In genomic region chr16:35652206-35652605, GRCm38 (mm10) we compare ENCODE assay signal across 11 mouse cellular contexts.
DNase-seq lines count a peak whose midpoint lies in the region; ATAC-seq and TF ChIP-seq lines count a peak whose summit lies in the region.
"Had no signal": no experiment of that assay in that cellular context is flagged by ENCODE, and none has a peak within 500 bp of the region (broad histone marks: within the 10 kb centered on the region; RNA-seq: fewer than 3 reads in every experiment).

No protein-coding gene starts in this region.

- no peaks in the 10 kb centered on the region for H3K4me1 ChIP-seq in midbrain, postnatal 0 days (ENCODE audit: insufficient read depth, low read length)
- H3K4me1 ChIP-seq in midbrain, embryonic 16.5 days (ENCODE audit: control insufficient read depth, insufficient read depth, low read length): no peaks in the 10 kb centered on the region
- H3K4me1 ChIP-seq in kidney, embryonic 16.5 days (ENCODE audit: insufficient read depth, low read length): no peaks in the 10 kb centered on the region

- no peaks in the 10 kb centered on the region for H3K36me3 ChIP-seq in midbrain, postnatal 0 days (ENCODE audit: insufficient read depth, low read length)
- no peaks in the 10 kb centered on the region for H3K36me3 ChIP-seq in midbrain, embryonic 16.5 days (ENCODE audit: control insufficient read depth, insufficient read depth, low read length)
- no peaks in the 10 kb centered on the region for H3K36me3 ChIP-seq in kidney, embryonic 16.5 days (ENCODE audit: insufficient read depth, low read length)

- no peak overlapping the region for H3K9ac ChIP-seq in midbrain, postnatal 0 days (replicated peaks; ENCODE audit: low read length, poor library complexity, severe bottlenecking)
- H3K9ac ChIP-seq in midbrain, embryonic 16.5 days (ENCODE audit: low read depth, low read length): no peak overlapping the region
- no peak overlapping the region for H3K9ac ChIP-seq in kidney, embryonic 16.5 days (replicated peaks; ENCODE audit: low read length)

- no peaks in the 10 kb centered on the region for H3K9me3 ChIP-seq in midbrain, postnatal 0 days (ENCODE audit: low read length)
- H3K9me3 ChIP-seq in midbrain, embryonic 16.5 days (replicated peaks; ENCODE audit: control insufficient read depth, low read length, poor library complexity, severe bottlenecking): no peaks in the 10 kb centered on the region
- H3K9me3 ChIP-seq in kidney, embryonic 16.5 days (ENCODE audit: low read length): no peaks in the 10 kb centered on the region

- no peak for ATAC-seq in midbrain, postnatal 0 days (ENCODE audit: low FRiP score)
- no peak for ATAC-seq in midbrain, embryonic 16.5 days
- no peak for ATAC-seq in kidney, embryonic 16.5 days (ENCODE audit: low FRiP score, low TSS enrichment)
- ATAC-seq: Patski had no signal

- no peak overlapping the region for H3K4me3 ChIP-seq in midbrain, postnatal 0 days (ENCODE audit: low read depth, low read length)
- H3K4me3 ChIP-seq in midbrain, embryonic 16.5 days (ENCODE audit: low read depth, low read length): no peak overlapping the region
- no peak overlapping the region for H3K4me3 ChIP-seq in kidney, embryonic 16.5 days (ENCODE audit: low read length)

- TF ChIP-seq CTCF in midbrain, postnatal 0 days (IDR thresholded peaks at IDR 0.05): no peak

- no peak overlapping the region for H3K4me2 ChIP-seq in midbrain, postnatal 0 days (ENCODE audit: low read depth, low read length, poor library complexity, severe bottlenecking)
- no peak overlapping the region for H3K4me2 ChIP-seq in midbrain, embryonic 16.5 days (ENCODE audit: low read length)
- H3K4me2 ChIP-seq in kidney, embryonic 16.5 days (replicated peaks; ENCODE audit: low read depth, low read length): no peak overlapping the region
- H3K4me2 ChIP-seq: liver, embryonic 11.5 days had no signal

- DNase-seq in gastrocnemius, postnatal 25 days: peak; percentile 41
- DNase-seq in gastrocnemius, postnatal 10 days: no peak
- DNase-seq in midbrain, postnatal 0 days (ENCODE audit: low spot score): peak; percentile 79
- DNase-seq in cerebellum, adult 18-20 months: peak; percentile 83 to 94
- peak; percentile 60 for DNase-seq in testis, postnatal 10 days (ENCODE audit: low spot score)
- DNase-seq in right cerebral cortex, postnatal 36 days (ENCODE audit: low spot score in 2 of 2): no peak
- DNase-seq: kidney, postnatal 36 days had no signal

- no peaks in the 10 kb centered on the region for H3K27me3 ChIP-seq in midbrain, postnatal 0 days (ENCODE audit: insufficient read depth, low read length)
- no peaks in the 10 kb centered on the region for H3K27me3 ChIP-seq in midbrain, embryonic 16.5 days (ENCODE audit: control insufficient read depth, insufficient read depth, low read depth, low read length)
- H3K27me3 ChIP-seq in kidney, embryonic 16.5 days (ENCODE audit: insufficient read depth, low read length): no peaks in the 10 kb centered on the region

- no peak overlapping the region for H3K27ac ChIP-seq in midbrain, postnatal 0 days (ENCODE audit: low read depth, low read length)
- no peak overlapping the region for H3K27ac ChIP-seq in midbrain, embryonic 16.5 days (ENCODE audit: low read length)
- no peak overlapping the region for H3K27ac ChIP-seq in kidney, embryonic 16.5 days (ENCODE audit: low read length)

- 64% methylated on average over 6 of the region's 6 CpGs for WGBS in midbrain, postnatal 0 days
- 76% methylated on average over 6 of the region's 6 CpGs for WGBS in midbrain, embryonic 16.5 days
- 33% methylated on average over 6 of the region's 6 CpGs for WGBS in kidney, embryonic 16.5 days

Comparison
In these comparisons a context has a peak if more than half of its experiments do, and no peak if none do; other contexts are left out.
1. DNase-seq: peak in gastrocnemius, postnatal 25 days (single experiment), midbrain, postnatal 0 days (single experiment), cerebellum, adult 18-20 months (2 of 2) and testis, postnatal 10 days (single experiment); none in gastrocnemius, postnatal 10 days (single experiment) and right cerebral cortex, postnatal 36 days (0 of 2).